Mouse (Mus musculus) right cerebral cortex, postnatal 10 days (tissue): ENCODE data around the gene Gm20388.

Source experiments
- DNase-seq, 2 experiments: peaks; one replicate each; pipeline ENCODE4 v3.0.0; 2021; ENCODE audit warnings: low spot score in 2 of 2

Gm20388 gene

GRCm38 (mm10) chr8:122676621-122677480, 2766.2 kb downstream of the Gm20388 start:
- peak; percentile 75 to 84 for DNase-seq

GRCm38 (mm10) chr8:122677481-122678021, 2766.9 kb downstream of the Gm20388 start:
- DNase-seq = no peak

GRCm38 (mm10) chr8:122678061-122678895, 2767.6 kb downstream of the Gm20388 start:
- DNase-seq = peak; percentile 80 to 83

- DNase-seq = no peak
Observed at GRCm38 (mm10) chr8:122678896-122679210, 2768.2 kb downstream of the Gm20388 start.

GRCm38 (mm10) chr8:122679325-122679920, 2768.8 kb downstream of the Gm20388 start:
- DNase-seq = no peak

- no peak for DNase-seq
Observed at GRCm38 (mm10) chr8:122680171-122680570, 2769.5 kb downstream of the Gm20388 start.

- no peak for DNase-seq
Observed at GRCm38 (mm10) chr8:122682820-122683219, 2772.2 kb downstream of the Gm20388 start.

- DNase-seq = no peak
Observed at GRCm38 (mm10) chr8:122685097-122685861, 2774.6 kb downstream of the Gm20388 start.

- DNase-seq = no peak
Observed at GRCm38 (mm10) chr8:122686879-122687278, 2776.2 kb downstream of the Gm20388 start.

- DNase-seq = no peak
Observed at GRCm38 (mm10) chr8:122689315-122689714, 2778.7 kb downstream of the Gm20388 start.

GRCm38 (mm10) chr8:122691018-122691417, 2780.4 kb downstream of the Gm20388 start:
- DNase-seq = peak; percentile 55 to 59

GRCm38 (mm10) chr8:122692152-122692551, 2781.5 kb downstream of the Gm20388 start:
- no peak for DNase-seq

GRCm38 (mm10) chr8:122695438-122696042, 2784.9 kb downstream of the Gm20388 start:
- DNase-seq = no peak

GRCm38 (mm10) chr8:122697181-122697581, 2786.5 kb downstream of the Gm20388 start:
- DNase-seq = no peak

GRCm38 (mm10) chr8:122697586-122697985, 2786.9 kb downstream of the Gm20388 start:
- no peak for DNase-seq

GRCm38 (mm10) chr8:122698254-122698768, 2787.7 kb downstream of the Gm20388 start:
- DNase-seq = no peak

GRCm38 (mm10) chr8:122699005-122699492, 2788.4 kb downstream of the Gm20388 start, which contains the start of gene Cbfa2t3:
Cbfa2t3 (minus strand) TSS chr8:122699109.
- DNase-seq = no peak

GRCm38 (mm10) chr8:122700628-122701027, 2790.0 kb downstream of the Gm20388 start:
- no peak for DNase-seq

- no peak for DNase-seq
Observed at GRCm38 (mm10) chr8:122701441-122702185, 2791.0 kb downstream of the Gm20388 start.
